Mouse (Mus musculus): ENCODE measurements around the gene Asap3. TPM values are rescaled to one million over a fixed set of nuclear protein-coding genes. Genes with fewer than 3 reads are reported as not detected.

Gene Asap3
- total RNA-seq, 4 experiments from 2014 or later: 2.5 to 4.9 (median 3.6) TPM

GRCm38 (mm10) chr4:136181367-136181766 lies 24.8 kb upstream of the Asap3 start:
- DNase-seq: no peak

DNA sequence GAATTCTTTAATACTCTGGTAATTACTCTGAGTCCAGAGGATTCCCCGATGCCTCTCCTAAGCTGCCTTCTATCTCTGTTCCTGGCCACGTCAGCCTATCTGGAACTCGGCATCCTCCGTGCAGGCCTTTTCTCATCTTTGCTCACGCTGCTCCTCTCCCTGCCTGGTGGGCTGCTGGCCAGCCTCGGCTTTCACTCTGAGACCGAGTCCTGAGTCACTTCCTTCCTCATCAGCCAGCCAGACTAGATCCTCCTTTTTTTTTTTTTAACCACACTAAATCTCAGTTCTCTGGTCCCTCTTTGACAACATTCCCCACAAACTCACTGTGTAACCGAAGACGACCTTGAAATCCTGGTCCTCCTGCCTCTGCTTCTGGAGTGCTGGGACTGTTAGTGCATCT lies 20.8 kb upstream of the Asap3 start:
- no peak for DNase-seq

DNA sequence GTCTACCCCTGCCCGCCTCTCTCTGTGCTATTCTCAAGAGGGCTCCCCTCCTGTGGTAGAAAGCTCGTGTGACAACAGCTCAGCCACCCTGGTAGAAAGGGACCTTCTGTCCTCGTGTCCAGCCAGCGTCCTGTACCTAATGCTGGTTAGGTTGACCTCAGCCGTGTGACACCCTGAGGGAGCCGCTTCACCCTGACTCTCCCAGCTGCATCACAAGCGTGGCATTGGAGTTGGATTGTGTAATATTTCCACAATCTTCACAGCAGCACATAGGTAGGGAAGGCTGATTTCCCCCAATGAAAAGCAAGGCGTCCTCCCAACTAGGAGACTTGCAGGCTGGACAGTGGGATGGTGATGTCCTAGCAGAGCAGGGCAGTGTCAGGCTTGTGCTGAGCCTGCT lies 19.9 kb upstream of the Asap3 start:
- DNase-seq: no peak

GRCm38 (mm10) chr4:136186739-136187472 lies 19.3 kb upstream of the Asap3 start:
- DNase-seq: no peak

DNA sequence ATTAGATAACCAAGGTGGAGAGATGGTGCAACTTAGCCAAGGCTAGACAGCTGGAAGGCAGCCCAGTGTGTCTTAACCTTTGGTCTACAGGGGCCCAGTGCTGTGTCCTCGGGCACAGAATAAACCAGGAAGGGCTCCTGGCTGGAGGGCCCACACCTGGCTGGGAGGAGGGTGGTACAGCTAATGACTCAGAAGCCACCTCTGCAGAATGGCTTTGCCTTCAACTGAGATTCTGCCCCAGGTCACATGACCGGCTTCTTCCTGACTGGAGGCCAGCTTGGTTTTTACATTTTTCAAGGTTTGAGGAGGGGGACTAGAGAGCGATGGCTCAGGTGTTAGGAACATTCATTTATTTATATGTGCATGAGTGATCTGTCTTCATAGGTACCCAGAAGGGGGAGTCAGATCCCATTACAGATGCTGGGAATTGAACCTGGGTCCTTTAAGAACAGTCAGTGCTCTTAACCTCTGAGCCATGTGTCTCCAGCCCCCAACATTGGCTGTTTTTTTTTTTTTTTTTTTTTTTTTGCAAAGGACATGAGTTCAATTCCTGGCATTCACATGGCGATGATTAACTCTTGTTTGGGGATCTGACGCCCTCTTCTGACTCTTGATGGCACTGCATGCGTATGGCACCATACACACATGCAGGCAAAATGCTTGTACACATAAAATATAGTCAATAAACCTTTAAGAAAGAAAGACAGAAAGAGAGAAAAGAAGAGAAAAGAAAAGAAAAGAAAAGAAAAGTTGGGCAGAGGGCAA lies 17.0 kb upstream of the Asap3 start:
- no peak for DNase-seq

- no peak for DNase-seq
Observed at GRCm38 (mm10) chr4:136189912-136190311, 16.3 kb upstream of the Asap3 start.

GRCm38 (mm10) chr4:136193571-136193970 lies 12.6 kb upstream of the Asap3 start:
- no peak for DNase-seq

DNA sequence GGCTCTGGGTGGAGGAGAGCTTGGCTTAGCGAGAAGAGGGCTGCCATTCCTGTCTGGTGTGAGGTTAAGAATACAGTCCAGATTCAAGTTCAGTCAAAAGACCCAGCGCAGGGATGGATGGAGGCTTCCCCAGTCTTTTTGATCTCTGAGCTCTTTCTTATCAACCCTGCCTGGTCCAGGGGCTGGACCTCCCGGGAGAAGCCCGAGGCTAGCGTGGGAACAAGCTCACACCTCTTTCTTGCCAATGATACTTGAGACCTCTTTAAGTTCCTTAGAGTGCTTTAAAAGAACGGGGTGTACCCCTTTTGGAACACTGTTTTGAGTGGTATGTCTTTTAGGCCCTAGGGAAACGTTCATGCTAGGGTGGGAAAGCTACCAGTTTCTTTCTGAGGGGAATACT lies 11.1 kb upstream of the Asap3 start:
- no peak for DNase-seq

DNA sequence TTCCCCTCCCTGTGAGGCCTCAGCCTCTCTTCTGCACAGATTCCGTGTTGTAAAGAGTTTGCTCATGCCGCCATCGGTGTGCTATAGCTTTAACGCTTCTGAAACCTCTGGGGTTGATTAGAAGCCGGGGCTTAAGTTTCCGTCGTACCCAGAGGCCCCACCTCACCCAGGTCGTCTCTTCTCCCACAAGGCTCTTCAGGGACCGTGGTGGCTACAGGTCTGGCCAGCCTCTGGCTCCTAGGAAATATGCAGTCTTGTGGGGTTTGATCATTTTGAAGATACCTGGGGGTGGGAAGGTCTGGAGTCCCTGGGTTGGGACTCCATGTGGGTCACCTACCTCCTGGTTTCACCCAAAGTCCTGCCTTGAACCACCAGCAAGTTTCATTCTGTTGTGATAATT lies 10.5 kb upstream of the Asap3 start:
- no peak for DNase-seq

DNA sequence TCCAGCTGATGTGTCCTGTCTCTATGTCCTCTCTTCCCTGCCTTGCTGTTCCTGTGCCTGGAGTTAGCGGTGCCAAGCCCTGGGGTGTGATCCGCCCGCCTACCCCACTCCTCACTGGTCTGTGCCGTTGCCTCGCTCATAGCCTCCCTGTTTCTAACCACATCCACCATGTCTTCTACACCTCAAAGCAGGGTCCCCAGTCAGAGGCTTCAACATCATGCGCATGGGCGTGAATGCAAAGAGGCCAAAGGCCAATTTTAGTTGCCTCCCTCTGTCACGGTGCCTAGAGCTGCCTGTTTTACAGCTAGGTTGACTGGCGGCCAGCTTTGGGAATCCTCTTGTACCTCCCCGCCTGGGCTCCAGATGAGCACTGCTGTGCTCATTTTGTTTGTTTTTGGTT lies 10.0 kb upstream of the Asap3 start:
- no peak for DNase-seq

DNA sequence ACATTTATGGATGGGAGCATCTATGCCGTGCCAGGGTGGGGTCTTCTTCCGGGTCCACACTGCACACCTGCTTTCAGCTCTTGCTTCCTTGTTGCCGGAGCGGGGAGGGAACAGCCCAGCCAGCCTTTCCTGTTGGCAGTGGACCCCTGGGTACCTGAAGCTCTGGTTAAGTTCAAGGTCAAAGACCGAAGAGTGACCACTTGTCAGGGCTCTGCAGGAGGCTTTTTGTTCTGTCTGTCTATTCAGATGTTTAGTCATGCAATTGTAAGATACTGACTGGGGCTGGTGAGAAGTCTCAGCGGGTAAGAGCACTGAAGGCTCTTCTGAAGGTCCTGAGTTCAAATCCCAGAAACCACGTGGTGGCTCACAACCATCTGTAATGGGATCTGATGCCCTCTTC lies 7.3 kb upstream of the Asap3 start:
- DNase-seq: no peak

- no peak for DNase-seq
Observed at GRCm38 (mm10) chr4:136199562-136200292, 6.4 kb upstream of the Asap3 start.

- no peak for DNase-seq
Observed at GRCm38 (mm10) chr4:136202509-136202908, 3.7 kb upstream of the Asap3 start.

GRCm38 (mm10) chr4:136204775-136205174 lies 1.4 kb upstream of the Asap3 start:
- DNase-seq: no peak

- no peak for DNase-seq
Observed at GRCm38 (mm10) chr4:136206943-136207342, 778 bp downstream of the Asap3 start.

DNA sequence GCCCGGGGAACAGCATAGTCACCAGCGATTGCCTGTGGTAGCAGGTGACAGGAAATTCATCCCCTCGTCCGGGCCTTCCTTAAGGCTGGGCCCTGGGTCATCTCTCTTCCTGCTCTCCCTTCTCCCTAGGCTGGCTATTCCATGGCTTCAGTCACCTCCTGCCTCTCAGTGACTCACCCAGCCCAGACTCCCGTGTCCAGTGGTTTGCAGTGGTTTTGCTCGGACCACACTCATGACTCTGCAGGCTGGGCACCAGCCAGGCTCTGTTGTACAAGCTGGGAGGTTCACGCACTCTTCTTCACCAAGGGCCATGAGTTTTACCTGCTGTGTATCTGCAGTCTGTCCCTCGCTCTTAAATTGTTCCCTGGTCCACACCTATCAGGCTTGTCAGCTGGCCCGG lies 4.8 kb downstream of the Asap3 start:
- no peak for DNase-seq

- DNase-seq: peak; percentile 33
Observed at GRCm38 (mm10) chr4:136213629-136214028, 7.5 kb downstream of the Asap3 start.

GRCm38 (mm10) chr4:136214828-136215227 lies 8.7 kb downstream of the Asap3 start:
- no peak for DNase-seq

GRCm38 (mm10) chr4:136215576-136215975 lies 9.4 kb downstream of the Asap3 start:
- DNase-seq: no peak

GRCm38 (mm10) chr4:136217063-136217462 lies 10.9 kb downstream of the Asap3 start:
- DNase-seq: no peak

DNA sequence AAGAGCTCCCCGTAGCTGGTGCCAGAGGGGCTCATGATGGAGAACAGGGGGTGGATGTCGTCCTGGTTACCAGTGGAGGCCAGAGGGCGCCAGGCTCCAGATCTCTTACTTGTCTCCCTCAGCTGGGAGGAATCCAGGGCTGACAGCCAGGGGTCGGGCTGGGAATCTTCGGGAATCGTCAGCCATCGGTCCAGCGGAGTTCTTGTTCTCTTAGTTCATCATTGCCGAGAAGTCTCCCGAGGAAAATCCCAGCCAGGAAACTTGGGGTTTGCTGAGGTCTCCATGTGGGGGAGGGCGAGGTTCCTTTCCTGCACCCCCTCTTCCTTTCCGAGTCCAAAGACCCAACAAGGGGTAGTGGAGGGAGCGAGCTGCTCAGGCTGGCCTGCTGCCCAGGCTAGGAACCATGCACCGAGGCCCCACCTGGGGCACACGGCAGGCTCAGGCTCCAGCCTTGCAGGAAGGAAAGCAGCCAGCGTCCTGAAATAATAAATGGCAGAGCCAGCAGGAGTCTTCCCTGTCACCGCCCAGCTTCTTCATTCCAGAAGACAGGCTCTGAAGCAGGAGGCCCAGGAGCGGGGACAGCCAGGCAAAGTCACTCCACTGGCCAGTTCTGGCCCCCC lies 12.5 kb downstream of the Asap3 start:
- DNase-seq: no peak

- no peak for DNase-seq
Observed at GRCm38 (mm10) chr4:136220133-136220775, 14.1 kb downstream of the Asap3 start.
